Mouse (Mus musculus): ENCODE measurements around the gene Bicdl1. TPM values are rescaled to one million over a fixed set of nuclear protein-coding genes. Genes with fewer than 3 reads are reported as not detected.
"Not testable (repeated sequence)": the region's sequence is repeated elsewhere in the genome, so short reads cannot be mapped to it uniquely, and the experiment has no call there.

Gene Bicdl1
- polyA plus RNA-seq, 1 experiment from 2014 or later: 1.9 TPM

GRCm38 (mm10) chr5:115752883-115753282, 21.5 kb upstream of the Bicdl1 start:
- H3K4me1 ChIP-seq (ENCODE audit: insufficient read depth): no peaks in the 10 kb centered on the region
- H3K9ac ChIP-seq (replicated peaks): no peak overlapping the region
- 53% methylated on average over 5 of the region's 5 CpGs for WGBS (ENCODE audit: insufficient replicate concordance)
- TF ChIP-seq CTCF (IDR thresholded peaks at IDR 0.05; ENCODE audit: low read depth): no peak
- TF ChIP-seq EP300 (IDR thresholded peaks at IDR 0.05; ENCODE audit: low read depth): no peak
- ATAC-seq: no peak
- H3K4me3 ChIP-seq (ENCODE audit: low read depth, low read length): no peak overlapping the region
- no peaks in the 10 kb centered on the region for H3K9me3 ChIP-seq (ENCODE audit: low read length)
- no peak overlapping the region for H3K27ac ChIP-seq (ENCODE audit: low read depth)
- no peaks in the 10 kb centered on the region for H3K36me3 ChIP-seq (replicated peaks; ENCODE audit: insufficient read depth, low read length)
- no peak overlapping the region for H3K4me2 ChIP-seq (ENCODE audit: low read depth, low read length)
- no peaks in the 10 kb centered on the region for H3K27me3 ChIP-seq (ENCODE audit: insufficient read depth, low read length)
- DNase-seq: no peak

DNA sequence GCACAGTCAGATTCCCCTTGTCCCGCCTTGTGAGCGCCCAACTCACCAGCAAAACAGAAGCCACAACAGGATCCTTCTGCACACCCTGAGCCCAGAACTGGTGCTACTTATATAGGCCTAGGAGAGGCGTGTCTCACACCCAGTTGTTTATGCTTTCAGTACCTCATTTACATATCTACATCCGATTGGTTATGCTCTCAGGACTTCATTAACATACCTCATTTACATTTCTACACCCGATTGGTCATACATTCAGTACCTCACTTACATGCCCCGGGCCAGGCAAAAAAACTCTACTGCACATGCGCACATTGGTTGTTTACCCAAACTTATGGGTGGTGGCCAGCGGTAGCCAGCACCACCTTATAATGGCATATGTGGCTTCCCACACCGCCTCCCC, 20.5 kb upstream of the Bicdl1 start:
- DNase-seq; ATAC-seq; H3K9ac ChIP-seq (replicated peaks); H3K4me2 ChIP-seq (ENCODE audit: low read depth, low read length); H3K27me3 ChIP-seq (ENCODE audit: insufficient read depth, low read length); H3K27ac ChIP-seq (ENCODE audit: low read depth); H3K4me1 ChIP-seq (ENCODE audit: insufficient read depth); H3K9me3 ChIP-seq (ENCODE audit: low read length); H3K36me3 ChIP-seq (replicated peaks; ENCODE audit: insufficient read depth, low read length); H3K4me3 ChIP-seq (ENCODE audit: low read depth, low read length): not testable (repeated sequence)
- 80% methylated on average over 9 of the region's 9 CpGs for WGBS (ENCODE audit: insufficient replicate concordance)

DNA sequence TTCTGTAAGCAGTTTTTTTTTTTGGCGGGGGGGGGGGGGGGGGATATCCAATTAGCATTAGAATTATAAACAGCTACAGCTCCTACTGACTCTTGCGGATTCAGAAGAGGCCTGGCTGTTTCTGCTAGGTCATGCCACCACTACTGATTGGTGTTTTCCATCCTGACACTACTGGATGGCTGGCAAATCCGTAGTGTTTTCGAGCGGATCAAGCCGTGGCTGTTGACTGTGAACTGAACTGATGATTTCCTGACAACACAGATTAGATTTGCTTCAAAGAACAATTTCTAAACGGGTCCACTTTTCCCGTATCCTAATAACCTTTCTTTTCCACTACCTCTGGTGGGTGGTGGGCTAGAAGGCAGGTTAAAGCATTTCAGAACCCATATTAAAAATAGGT, 16.9 kb upstream of the Bicdl1 start:
- Histone ChIP-seq H3K27me3 (ENCODE audit: insufficient read depth, low read length) (no peaks in the 10 kb centered on the region), H3K36me3 (replicated peaks; ENCODE audit: insufficient read depth, low read length) (no peaks in the 10 kb centered on the region), H3K4me1 (ENCODE audit: insufficient read depth) (no peaks in the 10 kb centered on the region), H3K9me3 (ENCODE audit: low read length) (no peaks in the 10 kb centered on the region), H3K4me3 (ENCODE audit: low read depth, low read length) (no peak overlapping the region), H3K9ac (replicated peaks) (no peak overlapping the region), H3K27ac (ENCODE audit: low read depth) (no peak overlapping the region), H3K4me2 (ENCODE audit: low read depth, low read length) (no peak overlapping the region)
- ATAC-seq (no peak), DNase-seq (no peak)
- TF ChIP-seq CTCF (IDR thresholded peaks at IDR 0.05; ENCODE audit: low read depth) (no peak), EP300 (IDR thresholded peaks at IDR 0.05; ENCODE audit: low read depth) (no peak)
- WGBS (ENCODE audit: insufficient replicate concordance): 62% methylated on average over 8 of the region's 8 CpGs

DNA sequence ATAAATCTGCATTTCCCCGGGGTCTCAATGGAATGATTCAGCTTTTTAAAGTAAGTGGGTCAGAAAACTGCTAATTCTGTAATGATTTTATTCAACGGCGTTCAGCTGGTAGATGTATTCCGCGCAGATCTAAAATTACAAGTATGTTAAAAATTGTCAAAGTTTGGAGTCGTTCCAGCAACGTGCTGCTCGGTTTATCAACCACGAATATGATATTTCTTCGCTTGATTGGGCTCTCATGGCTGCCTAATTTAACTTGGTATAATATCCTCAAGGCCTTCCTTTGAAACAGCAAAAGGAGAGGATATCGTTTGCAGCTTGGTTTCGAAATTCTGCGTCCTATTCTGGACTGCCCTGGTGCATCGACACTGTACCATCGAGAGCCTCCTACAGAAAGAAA, 13.9 kb upstream of the Bicdl1 start:
- no peak overlapping the region for H3K4me3 ChIP-seq (ENCODE audit: low read depth, low read length)
- H3K9ac ChIP-seq (replicated peaks): no peak overlapping the region
- H3K4me2 ChIP-seq (ENCODE audit: low read depth, low read length): no peak overlapping the region
- no peak for TF ChIP-seq CTCF (IDR thresholded peaks at IDR 0.05; ENCODE audit: low read depth)
- no peak for TF ChIP-seq EP300 (IDR thresholded peaks at IDR 0.05; ENCODE audit: low read depth)
- no peaks in the 10 kb centered on the region for H3K4me1 ChIP-seq (ENCODE audit: insufficient read depth)
- no peak overlapping the region for H3K27ac ChIP-seq (ENCODE audit: low read depth)
- H3K27me3 ChIP-seq (ENCODE audit: insufficient read depth, low read length): no peaks in the 10 kb centered on the region
- WGBS (ENCODE audit: insufficient replicate concordance): 72% methylated on average over 15 of the region's 15 CpGs
- no peaks in the 10 kb centered on the region for H3K36me3 ChIP-seq (replicated peaks; ENCODE audit: insufficient read depth, low read length)
- DNase-seq (no peak), ATAC-seq (no peak)
- no peaks in the 10 kb centered on the region for H3K9me3 ChIP-seq (ENCODE audit: low read length)

DNA sequence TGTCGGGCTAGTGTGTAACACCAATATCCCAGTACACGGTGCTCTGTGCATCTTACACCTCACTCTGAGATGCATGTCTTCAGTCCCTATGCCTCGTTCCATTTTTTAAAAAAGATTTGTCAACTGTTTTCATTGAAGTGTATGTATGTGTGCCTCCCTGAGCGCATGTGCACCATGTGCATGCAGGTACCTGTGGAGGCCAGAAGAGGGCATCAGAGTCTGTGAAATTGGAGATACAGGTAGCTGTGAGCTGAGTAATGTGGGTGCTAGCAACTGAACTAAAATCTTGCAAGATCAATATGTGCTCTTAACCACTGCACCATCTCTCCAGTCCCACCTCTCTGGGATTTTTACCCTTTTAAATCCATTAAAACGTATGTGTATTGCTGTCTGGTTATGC, 6.6 kb upstream of the Bicdl1 start:
- no peak for TF ChIP-seq EP300 (IDR thresholded peaks at IDR 0.05; ENCODE audit: low read depth)
- no peak for TF ChIP-seq CTCF (IDR thresholded peaks at IDR 0.05; ENCODE audit: low read depth)
- Histone ChIP-seq H3K36me3 (replicated peaks; ENCODE audit: insufficient read depth, low read length) (no peaks in the 10 kb centered on the region), H3K9me3 (ENCODE audit: low read length) (0 out of 2 replicates have a peak, but pooled peaks cover 3% of the 10 kb centered on the region), H3K4me2 (ENCODE audit: low read depth, low read length) (no peak overlapping the region), H3K27ac (ENCODE audit: low read depth) (no peak overlapping the region), H3K4me1 (ENCODE audit: insufficient read depth) (no peaks in the 10 kb centered on the region), H3K27me3 (ENCODE audit: insufficient read depth, low read length) (peaks cover 3% of the 10 kb centered on the region), H3K4me3 (ENCODE audit: low read depth, low read length) (no peak overlapping the region), H3K9ac (replicated peaks) (no peak overlapping the region)
- 84% methylated on average over 5 of the region's 5 CpGs for WGBS (ENCODE audit: insufficient replicate concordance)
- no peak for ATAC-seq
- DNase-seq: no peak

GRCm38 (mm10) chr5:115734570-115734969, 3.1 kb upstream of the Bicdl1 start:
- Histone ChIP-seq H3K9ac (replicated peaks) (no peak overlapping the region), H3K36me3 (replicated peaks; ENCODE audit: insufficient read depth, low read length) (no peaks in the 10 kb centered on the region), H3K4me1 (ENCODE audit: insufficient read depth) (peaks cover 14% of the 10 kb centered on the region), H3K9me3 (ENCODE audit: low read length) (0 out of 2 replicates have a peak, but pooled peaks cover 3% of the 10 kb centered on the region), H3K4me2 (ENCODE audit: low read depth, low read length) (no peak overlapping the region), H3K27me3 (ENCODE audit: insufficient read depth, low read length) (peaks cover 24% of the 10 kb centered on the region), H3K4me3 (ENCODE audit: low read depth, low read length) (no peak overlapping the region), H3K27ac (ENCODE audit: low read depth) (no peak overlapping the region)
- WGBS (ENCODE audit: insufficient replicate concordance): 76% methylated on average over 2 of the region's 2 CpGs
- DNase-seq (no peak), ATAC-seq (no peak)
- TF ChIP-seq EP300 (IDR thresholded peaks at IDR 0.05; ENCODE audit: low read depth) (no peak), CTCF (IDR thresholded peaks at IDR 0.05; ENCODE audit: low read depth) (no peak)

GRCm38 (mm10) chr5:115732849-115733216, 1.4 kb upstream of the Bicdl1 start:
- Histone ChIP-seq H3K4me3 (ENCODE audit: low read depth, low read length) (peak overlapping the region; percentile 58), H3K27me3 (ENCODE audit: insufficient read depth, low read length) (peaks cover 29% of the 10 kb centered on the region), H3K4me2 (ENCODE audit: low read depth, low read length) (peak overlapping the region; percentile 94), H3K9me3 (ENCODE audit: low read length) (no peaks in the 10 kb centered on the region), H3K27ac (ENCODE audit: low read depth) (no peak overlapping the region), H3K36me3 (replicated peaks; ENCODE audit: insufficient read depth, low read length) (no peaks in the 10 kb centered on the region), H3K4me1 (ENCODE audit: insufficient read depth) (peaks cover 14% of the 10 kb centered on the region), H3K9ac (replicated peaks) (no peak overlapping the region)
- no peak; the same call in 1 of the 2 replicates for ATAC-seq
- TF ChIP-seq CTCF (IDR thresholded peaks at IDR 0.05; ENCODE audit: low read depth): peak; percentile 34
- TF ChIP-seq EP300 (IDR thresholded peaks at IDR 0.05; ENCODE audit: low read depth): no peak
- no peak for DNase-seq
- WGBS (ENCODE audit: insufficient replicate concordance): 1% methylated on average over 9 of the region's 9 CpGs

Data from liver, postnatal 0 days (tissue).